In the genomic region with DNA sequence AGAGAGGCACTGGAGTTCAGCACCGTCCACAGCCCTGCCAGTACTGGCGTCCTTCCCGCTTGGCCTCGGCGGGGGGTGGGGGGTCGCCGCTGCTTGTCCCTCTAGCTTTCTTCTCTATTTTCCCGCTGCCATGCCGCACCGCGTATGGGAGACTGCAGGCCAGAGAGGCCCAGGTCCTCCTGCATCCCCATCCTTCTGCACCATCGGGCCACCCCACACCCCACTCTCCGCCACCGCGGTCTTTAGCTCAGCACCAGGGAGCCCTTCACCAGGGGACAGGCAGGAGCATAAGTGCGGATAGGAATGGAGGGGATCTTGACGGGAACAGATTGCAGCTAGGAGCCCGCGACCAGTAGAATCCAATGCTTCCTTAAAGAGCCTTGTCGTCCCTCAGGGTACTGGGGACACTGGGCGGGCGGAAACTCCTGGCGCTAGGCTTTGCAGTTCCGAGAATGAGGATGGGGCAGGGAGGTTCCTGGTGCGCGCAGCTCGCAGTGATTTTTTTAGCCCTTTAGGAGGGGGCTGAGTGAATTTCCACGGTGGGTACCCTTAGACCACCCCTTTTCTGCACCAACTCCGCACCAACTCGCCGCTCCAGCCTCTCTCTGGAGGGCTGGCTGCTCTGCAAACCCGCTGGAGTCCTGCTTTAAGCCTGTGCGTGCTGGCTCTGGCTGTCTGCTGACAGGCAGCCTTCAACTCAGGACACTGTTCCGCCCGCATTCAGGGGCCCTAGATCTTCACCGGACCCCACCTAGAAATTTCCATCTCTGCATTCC, we compare ENCODE assay signal across 8 mouse cellular contexts.
DNase-seq lines count a peak whose midpoint lies in the region; ATAC-seq lines count a peak whose summit lies in the region.

No protein-coding gene starts in this region.

- H3K9me3 ChIP-seq in hindbrain, embryonic 13.5 days: no peaks in the 10 kb centered on the region
- H3K9me3 ChIP-seq in liver, embryonic 16.5 days (replicated peaks; ENCODE audit: control insufficient read depth, low read length): no peaks in the 10 kb centered on the region

- peak overlapping the region; percentile 64 for H3K27ac ChIP-seq in hindbrain, embryonic 13.5 days
- no peak overlapping the region for H3K27ac ChIP-seq in liver, embryonic 16.5 days (ENCODE audit: low read length)

- ATAC-seq in hindbrain, embryonic 13.5 days (ENCODE audit: low FRiP score): peak; percentile 89
- ATAC-seq in liver, embryonic 16.5 days (ENCODE audit: low read depth): no peak

- WGBS in hindbrain, embryonic 13.5 days: 0% methylated on average over 36 of the region's 36 CpGs
- 2% methylated on average over 36 of the region's 36 CpGs for WGBS in liver, embryonic 16.5 days (ENCODE audit: insufficient replicate concordance)

- H3K4me2 ChIP-seq in hindbrain, embryonic 13.5 days: peak overlapping the region; percentile 91
- 0 out of 2 replicates have a peak overlapping the region, but pooled peaks have one; percentile 4 for H3K4me2 ChIP-seq in liver, embryonic 16.5 days (ENCODE audit: low read depth, low read length)

- peak overlapping the region; percentile 49 for H3K4me3 ChIP-seq in hindbrain, embryonic 13.5 days
- 0 out of 2 replicates have a peak overlapping the region, but pooled peaks have one; percentile 6 for H3K4me3 ChIP-seq in liver, embryonic 16.5 days (ENCODE audit: low read depth, low read length)

- no peaks in the 10 kb centered on the region for H3K36me3 ChIP-seq in hindbrain, embryonic 13.5 days
- H3K36me3 ChIP-seq in liver, embryonic 16.5 days (ENCODE audit: control insufficient read depth, insufficient read depth): no peaks in the 10 kb centered on the region

- DNase-seq in adrenal gland, adult (ENCODE audit: inconsistent age in 2 of 2, low spot score in 1 of 2): peak; percentile 7 to 51
- no peak for DNase-seq in adrenal gland, adult 8-10 months
- DNase-seq in testis, postnatal 10 days (ENCODE audit: low spot score): peak; percentile 39
- DNase-seq in testis, postnatal 14 days (ENCODE audit: low spot score): no peak
- DNase-seq in right cerebral cortex, postnatal 10 days (ENCODE audit: low spot score in 2 of 2): peak; percentile 28 to 46
- DNase-seq in spleen, postnatal 4 days (ENCODE audit: low spot score in 2 of 2): no peak

- H3K27me3 ChIP-seq in hindbrain, embryonic 13.5 days: peaks cover 83% of the 10 kb centered on the region
- peaks cover 57% of the 10 kb centered on the region for H3K27me3 ChIP-seq in liver, embryonic 16.5 days (ENCODE audit: control insufficient read depth, insufficient read depth, low read depth, low read length)

- peaks cover 24% of the 10 kb centered on the region for H3K4me1 ChIP-seq in hindbrain, embryonic 13.5 days (replicated peaks)
- H3K4me1 ChIP-seq in liver, embryonic 16.5 days (ENCODE audit: control insufficient read depth, low read depth, low read length): no peaks in the 10 kb centered on the region; the same call in 1 of the 2 replicates

- peak overlapping the region; percentile 71 for H3K9ac ChIP-seq in hindbrain, embryonic 13.5 days
- no peak overlapping the region for H3K9ac ChIP-seq in liver, embryonic 16.5 days (ENCODE audit: low read depth, low read length)

Comparison
In these comparisons a context has a peak if more than half of its experiments do, and no peak if none do; other contexts are left out.
1. DNase-seq: peak in adrenal gland, adult (2 of 2), testis, postnatal 10 days (single experiment) and right cerebral cortex, postnatal 10 days (2 of 2); none in adrenal gland, adult 8-10 months (single experiment), testis, postnatal 14 days (single experiment) and spleen, postnatal 4 days (0 of 2).